8 mouse cellular contexts compared by ENCODE assay signal in genomic region chr6:145746132-145746849, GRCm38 (mm10). TPM values are rescaled to one million over a fixed set of nuclear protein-coding genes. Genes with fewer than 3 reads are reported as not detected.
DNase-seq lines count a peak whose midpoint lies in the region; ATAC-seq and TF ChIP-seq lines count a peak whose summit lies in the region.

TSS of gene Rassf8 (plus strand) at chr6:145746748.

- ATAC-seq in forebrain, embryonic 11.5 days (replicated peaks; ENCODE audit: low FRiP score): peak; percentile 96
- ATAC-seq in heart, embryonic 15.5 days (replicated peaks; ENCODE audit: insufficient number of reproducible peaks, insufficient read depth, low FRiP score, low read depth): peak; percentile 93
- ATAC-seq in liver, embryonic 14.5 days (ENCODE audit: insufficient read depth): peak; percentile 88
- ATAC-seq in stomach, embryonic 15.5 days (ENCODE audit: insufficient read depth, low FRiP score, low read depth): peak; percentile 96

- H3K27ac ChIP-seq in brown adipose tissue, adult 24 weeks (replicated peaks; ENCODE audit: low read depth, low read length): peak within 1 kb of the TSS; percentile 70
- H3K27ac ChIP-seq in forebrain, embryonic 11.5 days (ENCODE audit: low read depth, low read length): peak within 1 kb of the TSS; percentile 53
- H3K27ac ChIP-seq in heart, embryonic 15.5 days: peak within 1 kb of the TSS; percentile 97
- no peak within 1 kb of the TSS for H3K27ac ChIP-seq in liver, embryonic 14.5 days
- H3K27ac ChIP-seq in stomach, embryonic 15.5 days: peak within 1 kb of the TSS; percentile 92

- peak within 1 kb of the TSS; percentile 68 for H3K4me2 ChIP-seq in forebrain, embryonic 11.5 days (ENCODE audit: low read depth, low read length, severe bottlenecking)
- H3K4me2 ChIP-seq in heart, embryonic 15.5 days: peak within 1 kb of the TSS; percentile 71
- H3K4me2 ChIP-seq in liver, embryonic 14.5 days (ENCODE audit: low read depth): peak within 1 kb of the TSS; percentile 59
- peak within 1 kb of the TSS; percentile 82 for H3K4me2 ChIP-seq in stomach, embryonic 15.5 days

- H3K4me3 ChIP-seq in brown adipose tissue, adult 24 weeks (ENCODE audit: insufficient read depth, low read depth, low read length): peak within 1 kb of the TSS; percentile 100
- H3K4me3 ChIP-seq in forebrain, embryonic 11.5 days (ENCODE audit: low read depth, low read length): peak within 1 kb of the TSS; percentile 71
- H3K4me3 ChIP-seq in heart, embryonic 15.5 days: peak within 1 kb of the TSS; percentile 89
- peak within 1 kb of the TSS; percentile 57 to 58 for H3K4me3 ChIP-seq in liver, embryonic 14.5 days (ENCODE audit: insufficient read depth in 1 of 2, low read depth in 2 of 2, low read length in 2 of 2)
- H3K4me3 ChIP-seq in stomach, embryonic 15.5 days (replicated peaks): peak within 1 kb of the TSS; percentile 84

- no peaks in the 10 kb centered on the region for H3K27me3 ChIP-seq in forebrain, embryonic 11.5 days (ENCODE audit: control insufficient read depth, insufficient read depth, low read length)
- H3K27me3 ChIP-seq in heart, embryonic 15.5 days: no peaks in the 10 kb centered on the region
- peaks cover 41% of the 10 kb centered on the region for H3K27me3 ChIP-seq in liver, embryonic 14.5 days (ENCODE audit: control insufficient read depth, insufficient read depth, low read length)
- no peaks in the 10 kb centered on the region for H3K27me3 ChIP-seq in stomach, embryonic 15.5 days (replicated peaks)

- peaks cover 11% of the 10 kb centered on the region for H3K4me1 ChIP-seq in brown adipose tissue, adult 24 weeks (ENCODE audit: control insufficient read depth, insufficient read depth, insufficient read length, low read length)
- no peaks in the 10 kb centered on the region; the same call in 1 of the 2 replicates for H3K4me1 ChIP-seq in forebrain, embryonic 11.5 days (replicated peaks; ENCODE audit: control insufficient read depth, insufficient read depth, low read length)
- H3K4me1 ChIP-seq in heart, embryonic 15.5 days (replicated peaks): peaks cover 51% of the 10 kb centered on the region
- H3K4me1 ChIP-seq in liver, embryonic 14.5 days (replicated peaks; ENCODE audit: control insufficient read depth in 2 of 2, insufficient read depth in 2 of 2, low read length in 1 of 2): no peaks in the 10 kb centered on the region
- no peaks in the 10 kb centered on the region; the same call in 1 of the 2 replicates for H3K4me1 ChIP-seq in stomach, embryonic 15.5 days

- no peak for TF ChIP-seq CTCF in liver, embryonic 14.5 days (IDR thresholded peaks at IDR 0.05; ENCODE audit: low read depth)

- H3K36me3 ChIP-seq in forebrain, embryonic 11.5 days (ENCODE audit: control insufficient read depth, insufficient read depth, low read length): no peaks in the 10 kb centered on the region
- H3K36me3 ChIP-seq in heart, embryonic 15.5 days: peaks cover 9% of the 10 kb centered on the region; the same call in 1 of the 2 replicates
- H3K36me3 ChIP-seq in liver, embryonic 14.5 days (replicated peaks; ENCODE audit: control insufficient read depth, insufficient read depth, low read depth): no peaks in the 10 kb centered on the region
- no peaks in the 10 kb centered on the region for H3K36me3 ChIP-seq in stomach, embryonic 15.5 days

- H3K9me3 ChIP-seq in forebrain, embryonic 11.5 days (ENCODE audit: control insufficient read depth, low read length): no peaks in the 10 kb centered on the region
- no peaks in the 10 kb centered on the region for H3K9me3 ChIP-seq in heart, embryonic 15.5 days (replicated peaks)
- no peaks in the 10 kb centered on the region for H3K9me3 ChIP-seq in liver, embryonic 14.5 days (ENCODE audit: control insufficient read depth, low read length)
- no peaks in the 10 kb centered on the region for H3K9me3 ChIP-seq in stomach, embryonic 15.5 days

- peak within 1 kb of the TSS; percentile 80 for H3K9ac ChIP-seq in forebrain, embryonic 11.5 days (ENCODE audit: low read length)
- peak within 1 kb of the TSS; percentile 91 for H3K9ac ChIP-seq in heart, embryonic 15.5 days
- peak within 1 kb of the TSS; percentile 0; the same call in 1 of the 2 replicates for H3K9ac ChIP-seq in liver, embryonic 14.5 days (replicated peaks)
- peak within 1 kb of the TSS; percentile 94 for H3K9ac ChIP-seq in stomach, embryonic 15.5 days

- TF ChIP-seq EP300 in liver, embryonic 14.5 days (IDR thresholded peaks at IDR 0.05; ENCODE audit: low read depth): no peak

- WGBS in forebrain, embryonic 11.5 days: 2% methylated on average over 65 of the region's 71 CpGs
- under 1% methylated on average over 60 of the region's 71 CpGs for WGBS in heart, embryonic 15.5 days
- WGBS in liver, embryonic 14.5 days (ENCODE audit: insufficient replicate concordance): 1% methylated on average over 66 of the region's 71 CpGs
- WGBS in stomach, embryonic 15.5 days: under 1% methylated on average over 52 of the region's 71 CpGs

- peak; percentile 86 for DNase-seq in CD4-positive, CD25-positive, alpha-beta regulatory T cell, adult 2 months (ENCODE audit: low read depth, low spot score)
- peak; percentile 96 for DNase-seq in forebrain, embryonic 11.5 days (ENCODE audit: low spot score)
- DNase-seq in kidney, postnatal 14 days: peak; percentile 95
- DNase-seq in liver, embryonic 14.5 days (ENCODE audit: low read depth in 3 of 3, low spot score in 3 of 3): peak; percentile 35 to 45 (median 36)
- peak; percentile 94 for DNase-seq in neural tube, embryonic 10.5 days (ENCODE audit: extremely low spot score, low spot score)

RNA-seq across cellular contexts. Expression of gene Rassf8, which starts in this region (rescaled TPM):
- 13.5 and 20.2 TPM in 2 replicates for polyA plus RNA-seq in brown adipose tissue, adult 24 weeks (2012; ENCODE audit: insufficient read depth, insufficient read length, missing spikeins)
- polyA plus RNA-seq in forebrain, embryonic 11.5 days (2014; fragmentation: Nextera tagmentation; extraction: Ambion mirVana): 4.0 and 4.3 TPM in 2 replicates
- 10.5 and 12.0 TPM in 2 replicates for polyA plus RNA-seq in heart, embryonic 15.5 days (2015; fragmentation: Nextera tagmentation; extraction: Ambion mirVana)
- polyA plus RNA-seq in liver, embryonic 14.5 days (2012; rRNA removed): 2.5 and 3.1 TPM in 2 replicates
- polyA plus RNA-seq in liver, embryonic 14.5 days (2014; fragmentation: Nextera tagmentation; extraction: Ambion mirVana): 1.4 TPM in 2 replicates
- polyA plus RNA-seq in stomach, embryonic 15.5 days (2015; fragmentation: Nextera tagmentation; extraction: Ambion mirVana): 6.1 and 7.2 TPM in 2 replicates

Comparison
In these comparisons a context has a peak if more than half of its experiments do, and no peak if none do; other contexts are left out.
1. DNase-seq: peak in every context shown above with its lines; median percentile 96 in forebrain, embryonic 11.5 days; 95 in kidney, postnatal 14 days; 94 in neural tube, embryonic 10.5 days; 86 in CD4-positive, CD25-positive, alpha-beta regulatory T cell, adult 2 months; 36 in liver, embryonic 14.5 days.
2. H3K9ac ChIP-seq: peak in every context shown above with its lines; median percentile 94 in stomach, embryonic 15.5 days; 91 in heart, embryonic 15.5 days; 80 in forebrain, embryonic 11.5 days; 0 in liver, embryonic 14.5 days.